In the genomic region with DNA sequence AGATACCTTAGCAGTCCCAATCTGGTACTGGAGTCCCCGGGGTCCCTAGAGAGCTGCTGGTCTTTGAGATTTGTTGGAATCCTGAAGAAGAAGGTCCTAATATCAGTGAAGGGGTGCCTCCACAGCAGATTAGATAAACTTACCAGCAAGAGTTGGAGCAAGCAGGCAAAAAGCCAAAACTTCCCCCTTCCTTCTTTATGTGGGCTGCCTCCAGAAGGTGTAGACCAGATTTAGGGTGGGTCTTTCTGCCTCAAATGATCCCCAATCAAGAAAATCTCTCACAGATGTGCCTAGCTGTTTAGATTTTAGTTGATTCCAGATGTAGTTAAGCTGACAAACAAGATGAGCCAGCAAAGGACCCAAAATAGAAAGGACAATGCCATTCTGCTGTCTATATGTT, we compare ENCODE assay signal across 27 mouse cellular contexts.
A peak's percentile ranks its signal among the peaks of the same experiment; 100 is the strongest.
DNase-seq lines count a peak whose midpoint lies in the region; ATAC-seq lines count a peak whose summit lies in the region.
"Had no signal": no experiment of that assay in that cellular context is flagged by ENCODE, and none has a peak within 500 bp of the region (broad histone marks: within the 10 kb centered on the region; RNA-seq: fewer than 3 reads in every experiment).

No protein-coding gene starts in this region.

- H3K4me2 ChIP-seq in heart, embryonic 12.5 days = no peak overlapping the region
- no peak overlapping the region for H3K4me2 ChIP-seq in heart, embryonic 11.5 days
- no peak overlapping the region for H3K4me2 ChIP-seq in midbrain, embryonic 11.5 days
- H3K4me2 ChIP-seq in midbrain, embryonic 15.5 days = no peak overlapping the region
- no peak overlapping the region for H3K4me2 ChIP-seq in embryonic facial prominence, embryonic 12.5 days (replicated peaks)
- H3K4me2 ChIP-seq in kidney, embryonic 14.5 days (replicated peaks; ENCODE audit: low read depth, low read length) = no peak overlapping the region
- H3K4me2 ChIP-seq: embryonic facial prominence, embryonic 15.5 days; heart, embryonic 15.5 days; hindbrain, embryonic 12.5 days; hindbrain, embryonic 15.5 days had no signal

- H3K9me3 ChIP-seq in heart, embryonic 12.5 days (replicated peaks) = no peaks in the 10 kb centered on the region
- no peaks in the 10 kb centered on the region for H3K9me3 ChIP-seq in heart, embryonic 11.5 days (replicated peaks; ENCODE audit: control insufficient read depth, low read length)
- no peaks in the 10 kb centered on the region for H3K9me3 ChIP-seq in midbrain, embryonic 11.5 days (ENCODE audit: control insufficient read depth, low read length)
- no peaks in the 10 kb centered on the region for H3K9me3 ChIP-seq in midbrain, embryonic 15.5 days
- H3K9me3 ChIP-seq in embryonic facial prominence, embryonic 12.5 days = no peaks in the 10 kb centered on the region
- no peaks in the 10 kb centered on the region for H3K9me3 ChIP-seq in kidney, embryonic 14.5 days (ENCODE audit: control insufficient read depth, low read length)
- H3K9me3 ChIP-seq: embryonic facial prominence, embryonic 15.5 days; heart, embryonic 15.5 days; hindbrain, embryonic 12.5 days; hindbrain, embryonic 15.5 days had no signal

- H3K4me1 ChIP-seq in heart, embryonic 12.5 days (replicated peaks) = peaks cover 31% of the 10 kb centered on the region
- peaks cover 14% of the 10 kb centered on the region for H3K4me1 ChIP-seq in heart, embryonic 11.5 days (ENCODE audit: control insufficient read depth, insufficient read depth, low read length)
- no peaks in the 10 kb centered on the region for H3K4me1 ChIP-seq in midbrain, embryonic 11.5 days (ENCODE audit: control insufficient read depth, insufficient read depth, low read length)
- no peaks in the 10 kb centered on the region for H3K4me1 ChIP-seq in midbrain, embryonic 15.5 days
- H3K4me1 ChIP-seq in embryonic facial prominence, embryonic 12.5 days = peaks cover 4% of the 10 kb centered on the region; the same call in 1 of the 2 replicates
- H3K4me1 ChIP-seq in kidney, embryonic 14.5 days (ENCODE audit: control insufficient read depth, insufficient read depth, low read length) = no peaks in the 10 kb centered on the region
- H3K4me1 ChIP-seq: hindbrain, embryonic 12.5 days; hindbrain, embryonic 15.5 days had no signal

- 81% methylated on average over 1 of the region's 1 CpGs for WGBS in heart, embryonic 12.5 days
- WGBS in heart, embryonic 11.5 days (ENCODE audit: insufficient replicate concordance) = 81% methylated on average over 1 of the region's 1 CpGs
- 88% methylated on average over 1 of the region's 1 CpGs for WGBS in midbrain, embryonic 11.5 days
- WGBS in midbrain, embryonic 15.5 days = 84% methylated on average over 1 of the region's 1 CpGs
- 69% methylated on average over 1 of the region's 1 CpGs for WGBS in embryonic facial prominence, embryonic 12.5 days
- WGBS in kidney, embryonic 14.5 days = 74% methylated on average over 1 of the region's 1 CpGs

- peak; percentile 69 for DNase-seq in midbrain, embryonic 11.5 days (ENCODE audit: low spot score, missing footprints)
- DNase-seq in urinary bladder, adult 2 months (ENCODE audit: low spot score) = no peak
- DNase-seq: adrenal gland, adult 2 months; adrenal gland, postnatal 14 days; cerebellum, adult 11-12 months; cerebellum, adult 8-10 months; cerebellum, postnatal 10 days; cerebellum, postnatal 36 days; embryo, embryonic 11 days; forebrain, postnatal 0 days; gastrocnemius, adult 2 months; gastrocnemius, postnatal 14 days; heart, adult 11 months; heart, postnatal 14 days; kidney, adult 2 months had no signal

- H3K4me3 ChIP-seq in heart, embryonic 12.5 days = no peak overlapping the region
- no peak overlapping the region for H3K4me3 ChIP-seq in heart, embryonic 11.5 days (ENCODE audit: low read depth, low read length)
- H3K4me3 ChIP-seq in midbrain, embryonic 11.5 days (ENCODE audit: low read depth, low read length) = no peak overlapping the region
- no peak overlapping the region for H3K4me3 ChIP-seq in midbrain, embryonic 15.5 days
- H3K4me3 ChIP-seq in embryonic facial prominence, embryonic 12.5 days = no peak overlapping the region
- no peak overlapping the region for H3K4me3 ChIP-seq in kidney, embryonic 14.5 days (ENCODE audit: low read length)
- H3K4me3 ChIP-seq: embryonic facial prominence, embryonic 15.5 days; gastrocnemius, adult 2 months; heart, embryonic 15.5 days; hindbrain, embryonic 12.5 days; hindbrain, embryonic 15.5 days had no signal

- no peaks in the 10 kb centered on the region for H3K36me3 ChIP-seq in heart, embryonic 12.5 days
- H3K36me3 ChIP-seq in heart, embryonic 11.5 days (ENCODE audit: control insufficient read depth, insufficient read depth, low read length) = no peaks in the 10 kb centered on the region
- H3K36me3 ChIP-seq in midbrain, embryonic 11.5 days (ENCODE audit: control insufficient read depth, insufficient read depth, low read length) = no peaks in the 10 kb centered on the region
- H3K36me3 ChIP-seq in midbrain, embryonic 15.5 days (replicated peaks) = no peaks in the 10 kb centered on the region
- no peaks in the 10 kb centered on the region for H3K36me3 ChIP-seq in embryonic facial prominence, embryonic 12.5 days
- H3K36me3 ChIP-seq in kidney, embryonic 14.5 days (ENCODE audit: control insufficient read depth, insufficient read depth, low read length) = no peaks in the 10 kb centered on the region
- H3K36me3 ChIP-seq: embryonic facial prominence, embryonic 15.5 days; heart, embryonic 15.5 days; hindbrain, embryonic 12.5 days; hindbrain, embryonic 15.5 days had no signal

- H3K9ac ChIP-seq in heart, embryonic 12.5 days = no peak overlapping the region
- no peak overlapping the region for H3K9ac ChIP-seq in heart, embryonic 11.5 days (ENCODE audit: low read depth, low read length)
- no peak overlapping the region for H3K9ac ChIP-seq in midbrain, embryonic 11.5 days (ENCODE audit: low read length)
- H3K9ac ChIP-seq in midbrain, embryonic 15.5 days = no peak overlapping the region
- no peak overlapping the region for H3K9ac ChIP-seq in embryonic facial prominence, embryonic 12.5 days
- H3K9ac ChIP-seq in kidney, embryonic 14.5 days (ENCODE audit: low read depth, low read length) = no peak overlapping the region
- H3K9ac ChIP-seq: embryonic facial prominence, embryonic 15.5 days; forebrain, postnatal 0 days; heart, embryonic 15.5 days; hindbrain, embryonic 12.5 days; hindbrain, embryonic 15.5 days had no signal

- ATAC-seq in heart, embryonic 12.5 days (ENCODE audit: insufficient number of reproducible peaks, low FRiP score) = no peak
- ATAC-seq in heart, embryonic 11.5 days (replicated peaks; ENCODE audit: insufficient number of reproducible peaks, low FRiP score, low TSS enrichment) = no peak
- no peak for ATAC-seq in midbrain, embryonic 11.5 days (ENCODE audit: low FRiP score)
- ATAC-seq in midbrain, embryonic 15.5 days (replicated peaks) = no peak
- ATAC-seq in embryonic facial prominence, embryonic 12.5 days (ENCODE audit: insufficient number of reproducible peaks, insufficient read depth, low FRiP score, low TSS enrichment) = no peak
- ATAC-seq in kidney, embryonic 14.5 days (ENCODE audit: low FRiP score, low TSS enrichment) = no peak
- ATAC-seq: forebrain, embryonic 14.5 days; forebrain, postnatal 0 days; intestine, postnatal 0 days; Patski had no signal

- no peaks in the 10 kb centered on the region for H3K27me3 ChIP-seq in heart, embryonic 12.5 days (replicated peaks)
- H3K27me3 ChIP-seq in heart, embryonic 11.5 days (ENCODE audit: control insufficient read depth, insufficient read depth, low read length) = no peaks in the 10 kb centered on the region
- no peaks in the 10 kb centered on the region for H3K27me3 ChIP-seq in midbrain, embryonic 11.5 days (ENCODE audit: control insufficient read depth, insufficient read depth, low read length)
- no peaks in the 10 kb centered on the region for H3K27me3 ChIP-seq in midbrain, embryonic 15.5 days (replicated peaks)
- H3K27me3 ChIP-seq in embryonic facial prominence, embryonic 12.5 days = no peaks in the 10 kb centered on the region
- no peaks in the 10 kb centered on the region for H3K27me3 ChIP-seq in kidney, embryonic 14.5 days (ENCODE audit: control insufficient read depth, insufficient read depth, low read length)
- H3K27me3 ChIP-seq: embryonic facial prominence, embryonic 15.5 days; heart, embryonic 15.5 days; hindbrain, embryonic 12.5 days; hindbrain, embryonic 15.5 days; Patski had no signal

- H3K27ac ChIP-seq in heart, embryonic 12.5 days (ENCODE audit: poor library complexity, severe bottlenecking) = peak overlapping the region; percentile 5; the same call in 1 of the 2 replicates
- no peak overlapping the region for H3K27ac ChIP-seq in heart, embryonic 11.5 days (ENCODE audit: low read depth, low read length)
- no peak overlapping the region for H3K27ac ChIP-seq in midbrain, embryonic 11.5 days (ENCODE audit: low read depth, low read length)
- H3K27ac ChIP-seq in midbrain, embryonic 15.5 days = no peak overlapping the region
- 0 out of 2 replicates have a peak overlapping the region, but pooled peaks have one; percentile 13 for H3K27ac ChIP-seq in embryonic facial prominence, embryonic 12.5 days
- H3K27ac ChIP-seq in kidney, embryonic 14.5 days (ENCODE audit: low read depth, low read length) = no peak overlapping the region
- H3K27ac ChIP-seq: embryonic facial prominence, embryonic 15.5 days; gastrocnemius, adult 2 months; hindbrain, embryonic 12.5 days; hindbrain, embryonic 15.5 days had no signal

Comparison
In these comparisons a context has a peak if more than half of its experiments do, and no peak if none do; other contexts are left out.
1. H3K27ac ChIP-seq: peak in heart, embryonic 12.5 days (single experiment) and embryonic facial prominence, embryonic 12.5 days (single experiment); none in heart, embryonic 11.5 days (single experiment), midbrain, embryonic 11.5 days (single experiment), midbrain, embryonic 15.5 days (single experiment) and kidney, embryonic 14.5 days (single experiment).